In the genomic region with DNA sequence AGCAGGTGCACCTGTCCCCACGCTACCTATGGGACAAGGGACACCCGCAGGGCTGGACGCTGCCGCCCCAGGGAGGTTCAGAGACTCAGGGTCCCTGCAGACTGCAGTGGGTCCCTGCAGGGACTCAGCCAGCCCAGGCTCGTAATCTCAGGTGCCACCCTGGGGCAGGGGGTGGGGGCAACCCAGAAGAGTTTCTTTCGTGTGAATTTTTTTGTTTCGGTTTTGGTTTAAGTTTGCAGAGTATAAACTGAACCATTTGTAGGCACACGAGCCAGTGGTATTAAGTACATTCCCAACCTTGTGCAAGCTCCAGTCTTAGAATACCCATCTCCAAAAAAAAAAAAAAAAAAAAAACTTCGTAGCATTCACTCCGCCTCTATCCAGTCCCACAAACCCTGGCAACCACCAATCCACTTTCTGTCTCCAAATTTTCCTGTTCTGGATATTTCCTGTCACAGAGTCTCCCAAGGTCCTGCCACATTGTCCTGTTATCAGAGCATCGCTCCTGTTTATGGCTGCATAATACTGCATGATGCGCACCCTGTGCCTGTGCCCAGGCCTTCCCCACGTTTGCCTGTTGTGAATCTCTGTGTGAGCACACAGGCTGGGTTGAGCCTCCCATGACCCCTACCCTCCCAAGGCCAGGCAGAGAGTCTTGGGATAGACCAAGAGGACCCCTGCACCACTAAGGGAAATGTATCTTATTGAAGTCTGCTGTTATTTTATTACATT, we compare ENCODE assay signal across 8 mouse cellular contexts. TPM values are rescaled to one million over a fixed set of nuclear protein-coding genes. Genes with fewer than 3 reads are reported as not detected.
DNase-seq lines count a peak whose midpoint lies in the region; ATAC-seq and TF ChIP-seq lines count a peak whose summit lies in the region.

No protein-coding gene starts in this region.

- H3K27ac ChIP-seq in heart, postnatal 0 days (ENCODE audit: low read depth) = no peak overlapping the region
- H3K27ac ChIP-seq in hindbrain, embryonic 16.5 days (ENCODE audit: low read depth, low read length) = no peak overlapping the region
- H3K27ac ChIP-seq in midbrain, embryonic 12.5 days (replicated peaks) = no peak overlapping the region

- intact Hi-C loops in heart, postnatal 36 days (cut with DNase I) = no loop called here

- 34% methylated on average over 13 of the region's 13 CpGs for WGBS in heart, postnatal 0 days
- 42% methylated on average over 13 of the region's 13 CpGs for WGBS in hindbrain, embryonic 16.5 days
- 38% methylated on average over 13 of the region's 13 CpGs for WGBS in midbrain, embryonic 12.5 days

- H3K36me3 ChIP-seq in heart, postnatal 0 days (replicated peaks; ENCODE audit: control insufficient read depth, insufficient read depth, low read length) = no peaks in the 10 kb centered on the region
- no peaks in the 10 kb centered on the region for H3K36me3 ChIP-seq in hindbrain, embryonic 16.5 days (ENCODE audit: control insufficient read depth, insufficient read depth, low read length)
- H3K36me3 ChIP-seq in midbrain, embryonic 12.5 days = no peaks in the 10 kb centered on the region

- peak overlapping the region; percentile 43 for H3K4me3 ChIP-seq in heart, postnatal 0 days (ENCODE audit: low read depth, low read length)
- peak overlapping the region; percentile 31 for H3K4me3 ChIP-seq in hindbrain, embryonic 16.5 days (ENCODE audit: low read length)
- 0 out of 2 replicates have a peak overlapping the region, but pooled peaks have one; percentile 15 for H3K4me3 ChIP-seq in midbrain, embryonic 12.5 days

- H3K4me2 ChIP-seq in heart, postnatal 0 days (ENCODE audit: low read depth, low read length) = peak overlapping the region; percentile 82
- H3K4me2 ChIP-seq in hindbrain, embryonic 16.5 days (ENCODE audit: low read length) = peak overlapping the region; percentile 58
- H3K4me2 ChIP-seq in midbrain, embryonic 12.5 days (replicated peaks) = peak overlapping the region; percentile 32

- DNase-seq in heart, postnatal 0 days (ENCODE audit: low spot score) = no peak
- DNase-seq in heart, postnatal 36 days = no peak
- no peak for DNase-seq in cerebellum, adult 18-20 months
- no peak for DNase-seq in MN1 (ENCODE audit: low spot score)
- DNase-seq in retina, postnatal 1 day = no peak

- TF ChIP-seq EP300 in heart, postnatal 0 days (IDR thresholded peaks at IDR 0.05; ENCODE audit: low read depth) = no peak

- H3K9me3 ChIP-seq in heart, postnatal 0 days (replicated peaks; ENCODE audit: control insufficient read depth, low read length) = no peaks in the 10 kb centered on the region
- no peaks in the 10 kb centered on the region for H3K9me3 ChIP-seq in hindbrain, embryonic 16.5 days (ENCODE audit: control insufficient read depth, low read length)
- no peaks in the 10 kb centered on the region for H3K9me3 ChIP-seq in midbrain, embryonic 12.5 days

- no peak for TF ChIP-seq CTCF in heart, postnatal 0 days (IDR thresholded peaks at IDR 0.05; ENCODE audit: low read depth)

- H3K4me1 ChIP-seq in heart, postnatal 0 days (ENCODE audit: control insufficient read depth, insufficient read depth) = peaks cover 18% of the 10 kb centered on the region
- H3K4me1 ChIP-seq in hindbrain, embryonic 16.5 days (ENCODE audit: control insufficient read depth, insufficient read depth, low read depth, low read length) = peaks cover 7% of the 10 kb centered on the region
- peaks cover 7% of the 10 kb centered on the region for H3K4me1 ChIP-seq in midbrain, embryonic 12.5 days

- ATAC-seq in heart, postnatal 0 days (ENCODE audit: insufficient read depth, low read depth) = no peak
- peak; percentile 27 for ATAC-seq in activated CD4-positive, CD25-positive, alpha-beta regulatory T cell, adult 4 months
- no peak for ATAC-seq in hindbrain, embryonic 16.5 days
- no peak for ATAC-seq in midbrain, embryonic 12.5 days (ENCODE audit: low FRiP score, low read depth)

- H3K27me3 ChIP-seq in heart, postnatal 0 days (ENCODE audit: control insufficient read depth, insufficient read depth, low read length) = peaks cover 10% of the 10 kb centered on the region; the same call in 1 of the 2 replicates
- peaks cover 19% of the 10 kb centered on the region for H3K27me3 ChIP-seq in hindbrain, embryonic 16.5 days (replicated peaks; ENCODE audit: control insufficient read depth, insufficient read depth, low read length)
- H3K27me3 ChIP-seq in midbrain, embryonic 12.5 days = peaks cover 58% of the 10 kb centered on the region

- peak overlapping the region; percentile 53 for H3K9ac ChIP-seq in heart, postnatal 0 days (replicated peaks; ENCODE audit: low read depth, low read length)
- peak overlapping the region; percentile 52 for H3K9ac ChIP-seq in hindbrain, embryonic 16.5 days (ENCODE audit: low read depth, low read length)
- no peak overlapping the region; the same call in 1 of the 2 replicates for H3K9ac ChIP-seq in midbrain, embryonic 12.5 days (replicated peaks)

RNA-seq across cellular contexts. Expression of a gene that starts 28.6 kb away (rescaled TPM):
- 0.11 and 0.93 TPM in 2 replicates for total RNA-seq in heart, postnatal 0 days (2014; rRNA removed; ENCODE audit: low replicate concordance)
- 0.64 and 0.85 TPM in 2 replicates for polyA plus RNA-seq in heart, postnatal 0 days (2015; fragmentation: Nextera tagmentation; extraction: Ambion mirVana)
- under 1 TPM; 0.22 to 0.67 TPM for total RNA-seq in heart, postnatal 36 days (2021)
- not detected for polyA plus RNA-seq in activated CD4-positive, CD25-positive, alpha-beta regulatory T cell, adult 4 months (2017; shearing (Covaris generic))
- 25.4 and 27.0 TPM in 2 replicates for polyA plus RNA-seq in hindbrain, embryonic 16.5 days (2015; fragmentation: Nextera tagmentation; extraction: Ambion mirVana)
- 8.8 and 9.3 TPM in 2 replicates for polyA plus RNA-seq in midbrain, embryonic 12.5 days (2016; fragmentation: Nextera tagmentation; extraction: Ambion mirVana)

RNA-seq across cellular contexts. Expression of a gene that starts 39.3 kb away (rescaled TPM):
- total RNA-seq in heart, postnatal 0 days (2014; rRNA removed; ENCODE audit: low replicate concordance) = not detected in 2 replicates
- not detected in 2 replicates for polyA plus RNA-seq in heart, postnatal 0 days (2015; fragmentation: Nextera tagmentation; extraction: Ambion mirVana)
- not detected for total RNA-seq in heart, postnatal 36 days (2021)
- under 1 TPM in 1 of 2 experiments, not detected in 1; 0.11 TPM for polyA plus RNA-seq in activated CD4-positive, CD25-positive, alpha-beta regulatory T cell, adult 4 months (2017; shearing (Covaris generic))
- polyA plus RNA-seq in hindbrain, embryonic 16.5 days (2015; fragmentation: Nextera tagmentation; extraction: Ambion mirVana) = 74.4 and 81.7 TPM in 2 replicates
- polyA plus RNA-seq in midbrain, embryonic 12.5 days (2016; fragmentation: Nextera tagmentation; extraction: Ambion mirVana) = 11.3 and 13.4 TPM in 2 replicates

RNA-seq across cellular contexts. Expression of a gene that starts 51.1 kb away (rescaled TPM):
- total RNA-seq in heart, postnatal 0 days (2014; rRNA removed; ENCODE audit: low replicate concordance) = 18.7 and 29.3 TPM in 2 replicates
- 6.3 and 7.5 TPM in 2 replicates for polyA plus RNA-seq in heart, postnatal 0 days (2015; fragmentation: Nextera tagmentation; extraction: Ambion mirVana)
- 10 to 100 TPM; 14.5 to 14.6 TPM for total RNA-seq in heart, postnatal 36 days (2021)
- polyA plus RNA-seq in activated CD4-positive, CD25-positive, alpha-beta regulatory T cell, adult 4 months (2017; shearing (Covaris generic)) = 1 to 10 TPM; 3.2 to 4.0 TPM
- 48.3 and 54.3 TPM in 2 replicates for polyA plus RNA-seq in hindbrain, embryonic 16.5 days (2015; fragmentation: Nextera tagmentation; extraction: Ambion mirVana)
- polyA plus RNA-seq in midbrain, embryonic 12.5 days (2016; fragmentation: Nextera tagmentation; extraction: Ambion mirVana) = 33.1 and 34.9 TPM in 2 replicates

RNA-seq across cellular contexts. Expression of a gene that starts 56.3 kb away (rescaled TPM):
- 18.9 and 26.8 TPM in 2 replicates for total RNA-seq in heart, postnatal 0 days (2014; rRNA removed; ENCODE audit: low replicate concordance)
- polyA plus RNA-seq in heart, postnatal 0 days (2015; fragmentation: Nextera tagmentation; extraction: Ambion mirVana) = 22.3 and 28.0 TPM in 2 replicates
- 10 to 100 TPM; 11.0 to 18.7 TPM for total RNA-seq in heart, postnatal 36 days (2021)
- polyA plus RNA-seq in activated CD4-positive, CD25-positive, alpha-beta regulatory T cell, adult 4 months (2017; shearing (Covaris generic)) = 10 to 100 TPM; 22.8 to 45.2 TPM
- 8.0 and 9.0 TPM in 2 replicates for polyA plus RNA-seq in hindbrain, embryonic 16.5 days (2015; fragmentation: Nextera tagmentation; extraction: Ambion mirVana)
- polyA plus RNA-seq in midbrain, embryonic 12.5 days (2016; fragmentation: Nextera tagmentation; extraction: Ambion mirVana) = 8.7 and 11.8 TPM in 2 replicates

Comparison
In these comparisons a context has a peak if more than half of its experiments do, and no peak if none do; other contexts are left out.
1. H3K4me2 ChIP-seq: peak in every context shown above with its lines; median percentile 82 in heart, postnatal 0 days; 58 in hindbrain, embryonic 16.5 days; 32 in midbrain, embryonic 12.5 days.
2. RNA of a gene that starts 39.3 kb away (polyA plus RNA-seq): 74.4 to 81.7 TPM in hindbrain, embryonic 16.5 days and 11.3 to 13.4 TPM in midbrain, embryonic 12.5 days; 0.11 TPM in activated CD4-positive, CD25-positive, alpha-beta regulatory T cell, adult 4 months and not detected in heart, postnatal 0 days; every median in the first group is over 10 times any median in the second.
3. Peak in every context shown above with its lines, with median percentiles within 50 percentile points of each other: H3K4me3 ChIP-seq.